Mouse (Mus musculus) MEL (cell line): Measurements from ENCODE around the gene Fgfr2. TPM values are rescaled to one million over a fixed set of nuclear protein-coding genes. Genes with fewer than 3 reads are reported as not detected.

ENCODE experiments used
- DNase-seq: peaks from one replicate; pipeline ENCODE4 v3.0.0; 2011; ENCODE audit warnings: low read depth, low spot score
- H3K27ac ChIP-seq: 2 replicates; pipeline ENCODE4 v1.5.1; 2012; ENCODE audit warnings: low read depth, mild to moderate bottlenecking, control low read depth, low read length, moderate library complexity; ENCODE audit not compliant: control insufficient read depth
- H3K27me3 ChIP-seq, 2 experiments: fragments of 150-350 bp in 1 of 2; sonication (generic) in 1 of 2; 2 replicates each; pipeline ENCODE4 v1.6.1; 2012; ENCODE audit warnings: low read length in 2 of 2, mild to moderate bottlenecking in 2 of 2, improper control_type of control experiment in 1 of 2, moderate library complexity in 1 of 2; ENCODE audit not compliant: insufficient read depth in 2 of 2, control insufficient read depth in 1 of 2
- H3K36me3 ChIP-seq, 2 experiments: 2 replicates each; pipeline ENCODE4 v1.6.1; 2012 to 2014; ENCODE audit warnings: low read length in 2 of 2, improper control_type of control experiment in 1 of 2, inconsistent platforms in 1 of 2, mild to moderate bottlenecking in 1 of 2; ENCODE audit not compliant: insufficient read depth in 2 of 2, control insufficient read depth in 1 of 2
- H3K4me1 ChIP-seq, 2 experiments: fragments of 150-350 bp in 1 of 2; sonication (generic) in 1 of 2; 2 replicates each; pipeline ENCODE4 v1.6.1; 2012; ENCODE audit warnings: low read length in 2 of 2, improper control_type of control experiment in 1 of 2, mild to moderate bottlenecking in 1 of 2; ENCODE audit not compliant: insufficient read depth in 2 of 2, control insufficient read depth in 1 of 2
- H3K4me3 ChIP-seq, 2 experiments: fragments of 150-350 bp in 1 of 2; sonication (generic) in 1 of 2; 2 replicates each; pipeline ENCODE4 v1.5.1; 2012; ENCODE audit warnings: low read depth in 2 of 2, low read length in 2 of 2, mild to moderate bottlenecking in 2 of 2, moderate library complexity in 2 of 2, control low read depth in 1 of 2, improper control_type of control experiment in 1 of 2; ENCODE audit not compliant: control insufficient read depth in 1 of 2, insufficient read depth in 1 of 2
- H3K79me2 ChIP-seq: 2 replicates; pipeline ENCODE4 v1.6.1; 2012; ENCODE audit warnings: mild to moderate bottlenecking, low read length, moderate library complexity; ENCODE audit not compliant: control insufficient read depth, poor library complexity, insufficient read depth
- H3K9ac ChIP-seq: 2 replicates; pipeline ENCODE4 v1.6.1; 2012; ENCODE audit warnings: low read depth, mild to moderate bottlenecking, control low read depth, low read length, moderate library complexity; ENCODE audit not compliant: control insufficient read depth, poor library complexity, severe bottlenecking
- H3K9me3 ChIP-seq: fragments of 150-350 bp; sonication (generic); replicated peaks from 2 replicates; pipeline ENCODE4 v1.6.1; 2012; ENCODE audit warnings: mild to moderate bottlenecking, low read length, improper control_type of control experiment, moderate library complexity; ENCODE audit not compliant: insufficient read depth
- CHD1 ChIP-seq: IDR thresholded peaks from 2 replicates; pipeline ENCODE4 v1.6.1; 2012; ENCODE audit warnings: low read depth, mild to moderate bottlenecking, inconsistent platforms, low read length, improper control_type of control experiment
- CHD2 ChIP-seq: IDR thresholded peaks from 2 replicates; pipeline ENCODE4 v1.6.1; 2011; ENCODE audit warnings: low read length, improper control_type of control experiment
- E2F4 ChIP-seq: IDR thresholded peaks from 2 replicates; pipeline ENCODE4 v1.6.1; 2011; ENCODE audit warnings: low read depth, low read length, improper control_type of control experiment, borderline replicate concordance
- ELF1 ChIP-seq: IDR thresholded peaks from 2 replicates; pipeline ENCODE4 v1.6.1; 2014; ENCODE audit warnings: low read depth, mild to moderate bottlenecking, inconsistent platforms, low read length, improper control_type of control experiment, moderate library complexity
- EP300 ChIP-seq, 2 experiments: IDR thresholded peaks; 2 replicates each; pipeline ENCODE4 v1.6.1; 2011; ENCODE audit warnings: improper control_type of control experiment in 2 of 2, low read length in 2 of 2, low read depth in 1 of 2, mild to moderate bottlenecking in 1 of 2
- ETS1 ChIP-seq: IDR thresholded peaks from 2 replicates; pipeline ENCODE4 v1.6.1; 2012; ENCODE audit warnings: low read depth, mild to moderate bottlenecking, inconsistent platforms, low read length, improper control_type of control experiment, moderate library complexity
- GABPA ChIP-seq: IDR thresholded peaks from 2 replicates; pipeline ENCODE4 v1.6.1; 2012; ENCODE audit warnings: low read depth, mild to moderate bottlenecking, inconsistent platforms, low read length, improper control_type of control experiment, moderate library complexity
- MAFK ChIP-seq: IDR thresholded peaks from 2 replicates; pipeline ENCODE4 v1.6.1; 2011; ENCODE audit warnings: low read depth, mild to moderate bottlenecking, low read length, improper control_type of control experiment, borderline replicate concordance
- MAX ChIP-seq: IDR thresholded peaks from 2 replicates; pipeline ENCODE4 v1.6.1; 2011; ENCODE audit warnings: low read length, improper control_type of control experiment
- MAZ ChIP-seq: IDR thresholded peaks from 2 replicates; pipeline ENCODE4 v1.6.1; 2012; ENCODE audit warnings: low read depth, mild to moderate bottlenecking, inconsistent platforms, low read length, improper control_type of control experiment
- MEF2A ChIP-seq: IDR thresholded peaks from 2 replicates; pipeline ENCODE4 v1.6.1; 2014; ENCODE audit warnings: low read depth, mild to moderate bottlenecking, inconsistent platforms, low read length, improper control_type of control experiment; ENCODE audit not compliant: poor library complexity, insufficient replicate concordance, severe bottlenecking; ENCODE audit errors: extremely low read depth
- MYB ChIP-seq: IDR thresholded peaks from 2 replicates; pipeline ENCODE4 v1.6.1; 2011; ENCODE audit warnings: mild to moderate bottlenecking, low read depth, low read length, improper control_type of control experiment
- NELFE ChIP-seq: IDR thresholded peaks from 2 replicates; pipeline ENCODE4 v1.6.1; 2011; ENCODE audit warnings: low read depth, low read length, improper control_type of control experiment
- POLR2AphosphoS2 ChIP-seq: IDR thresholded peaks from 2 replicates; pipeline ENCODE4 v1.6.1; 2011; ENCODE audit warnings: low read length, improper control_type of control experiment
- POLR2AphosphoS5 ChIP-seq: IDR thresholded peaks from 2 replicates; pipeline ENCODE4 v1.6.1; 2012; ENCODE audit warnings: low read depth, borderline replicate concordance, mild to moderate bottlenecking, inconsistent platforms, low read length, moderate library complexity, mixed read lengths
- RAD21 ChIP-seq: IDR thresholded peaks from 2 replicates; pipeline ENCODE4 v1.6.1; 2011; ENCODE audit warnings: mild to moderate bottlenecking, low read depth, low read length, improper control_type of control experiment
- RCOR1 ChIP-seq: IDR thresholded peaks from 2 replicates; pipeline ENCODE4 v1.6.1; 2012; ENCODE audit warnings: low read depth, mild to moderate bottlenecking, inconsistent platforms, low read length, improper control_type of control experiment
- SIN3A ChIP-seq: IDR thresholded peaks from 2 replicates; pipeline ENCODE4 v1.6.1; 2012; ENCODE audit warnings: low read length, improper control_type of control experiment, inconsistent platforms
- SMC3 ChIP-seq: IDR thresholded peaks from 2 replicates; pipeline ENCODE4 v1.6.1; 2011; ENCODE audit warnings: low read depth, low read length, improper control_type of control experiment
- TCF12 ChIP-seq: IDR thresholded peaks from 2 replicates; pipeline ENCODE4 v1.6.1; 2014; ENCODE audit warnings: low read depth, mild to moderate bottlenecking, inconsistent platforms, low read length, improper control_type of control experiment, moderate library complexity
- UBTF ChIP-seq: IDR thresholded peaks from 2 replicates; pipeline ENCODE4 v1.6.1; 2012; ENCODE audit warnings: low read depth, mild to moderate bottlenecking, inconsistent platforms, low read length, improper control_type of control experiment, moderate library complexity, borderline replicate concordance; ENCODE audit not compliant: insufficient read depth
- USF1 ChIP-seq: IDR thresholded peaks from 2 replicates; pipeline ENCODE4 v1.6.1; 2014; ENCODE audit warnings: low read depth, mild to moderate bottlenecking, inconsistent platforms, low read length, improper control_type of control experiment, moderate library complexity
- USF2 ChIP-seq, 2 experiments: IDR thresholded peaks; 2 replicates each; pipeline ENCODE4 v1.6.1; 2011 to 2012; ENCODE audit warnings: improper control_type of control experiment in 2 of 2, low read length in 2 of 2, borderline replicate concordance in 1 of 2, inconsistent platforms in 1 of 2, low read depth in 1 of 2, mild to moderate bottlenecking in 1 of 2; ENCODE audit not compliant: insufficient read depth in 1 of 2
- ZC3H11A ChIP-seq: IDR thresholded peaks from 2 replicates; pipeline ENCODE4 v1.6.1; 2012; ENCODE audit warnings: low read depth, mild to moderate bottlenecking, inconsistent platforms, low read length, improper control_type of control experiment
- ZKSCAN1 ChIP-seq: IDR thresholded peaks from 2 replicates; pipeline ENCODE4 v1.6.1; 2012; ENCODE audit warnings: low read depth, mild to moderate bottlenecking, inconsistent platforms, low read length, improper control_type of control experiment, moderate library complexity
- ZMIZ1 ChIP-seq: IDR thresholded peaks from 2 replicates; pipeline ENCODE4 v1.6.1; 2012; ENCODE audit warnings: low read depth, mild to moderate bottlenecking, inconsistent platforms, low read length, improper control_type of control experiment, moderate library complexity
- ZNF384 ChIP-seq: IDR thresholded peaks from 2 replicates; pipeline ENCODE4 v1.6.1; 2012; ENCODE audit warnings: low read depth, mild to moderate bottlenecking, inconsistent platforms, low read length, improper control_type of control experiment
- polyA plus RNA-seq, 2 experiments: library from polyadenylated mRNA; stranded (reverse) in 1 of 2; unstranded in 1 of 2; fragments of >175 nt in 1 of 2; fragments of >200 nt in 1 of 2; gene quantifications; 2 replicates each; pipeline versions ENCODE4 v1.2.1 to v1.2.4; 2012; ENCODE audit warnings: low replicate concordance in 2 of 2, low read depth in 1 of 2; ENCODE audit not compliant: insufficient read length in 2 of 2, insufficient read depth in 1 of 2, missing spikeins in 1 of 2
- total RNA-seq: library from RNA; depleted of rRNA; stranded (reverse); fragments of 300-350 nt; gene quantifications from 2 replicates; pipeline ENCODE4 v1.2.3, GENCODE M21; 2012

Fgfr2 gene
- total and polyA plus RNA-seq, 3 experiments = not detected

DNA sequence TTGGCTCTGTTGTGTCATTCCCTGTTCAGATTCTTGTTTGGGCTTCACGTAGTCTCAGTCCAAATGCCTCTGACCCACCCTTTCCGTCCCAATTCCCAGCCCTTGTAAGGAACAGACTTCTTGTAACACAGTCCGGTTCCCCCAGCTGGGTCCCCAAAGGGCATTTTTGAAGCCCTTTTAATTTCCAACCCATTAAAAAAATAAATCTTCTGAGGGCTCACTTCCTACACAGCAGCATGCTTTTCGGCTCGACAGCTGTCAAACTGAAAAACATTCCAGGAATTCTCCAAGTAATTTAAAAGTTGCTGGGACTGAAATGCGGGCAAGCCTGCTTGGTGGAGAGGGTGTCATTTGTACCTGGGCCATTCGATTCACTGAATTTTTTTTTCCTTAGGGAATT lies 1474.9 kb downstream of the Fgfr2 start:
- TF ChIP-seq MYB (no peak), ELF1 (no peak), TCF12 (no peak), CHD2 (no peak), POLR2AphosphoS2 (no peak), NELFE (no peak), USF1 (no peak), E2F4 (no peak), MAZ (no peak), MAFK (no peak), MEF2A (no peak), RCOR1 (no peak), GABPA (no peak), ZMIZ1 (no peak)
- no peaks in the 10 kb centered on the region for H3K36me3 ChIP-seq
- no peaks in the 10 kb centered on the region for H3K9me3 ChIP-seq
- H3K27ac ChIP-seq = no peak overlapping the region
- DNase-seq = no peak
- H3K27me3 ChIP-seq = no peaks in the 10 kb centered on the region
- H3K4me3 ChIP-seq = no peak overlapping the region
- H3K79me2 ChIP-seq = no peaks in the 10 kb centered on the region
- H3K9ac ChIP-seq = no peak overlapping the region
- no peaks in the 10 kb centered on the region for H3K4me1 ChIP-seq

DNA sequence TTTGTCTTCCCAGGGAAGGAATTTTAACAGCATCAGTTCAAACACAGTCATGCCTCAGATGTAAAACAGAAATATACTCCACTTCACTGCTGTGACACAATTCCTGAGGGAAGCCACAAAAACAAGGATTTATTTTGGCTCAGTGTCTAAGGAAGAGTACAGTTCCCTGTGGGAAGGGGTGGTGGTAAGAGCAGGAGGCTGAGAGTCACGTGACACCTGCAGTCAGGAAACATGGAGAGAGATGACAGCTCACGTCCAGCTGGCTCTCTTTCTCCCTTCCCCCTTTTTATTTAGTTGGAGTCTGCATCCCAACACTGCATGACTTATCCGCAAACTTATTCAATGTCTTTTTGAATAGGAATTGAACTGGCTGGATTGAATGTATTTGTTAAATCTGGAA lies 1475.6 kb downstream of the Fgfr2 start:
- no peaks in the 10 kb centered on the region for H3K36me3 ChIP-seq
- no peaks in the 10 kb centered on the region for H3K79me2 ChIP-seq
- no peaks in the 10 kb centered on the region for H3K4me1 ChIP-seq
- no peak overlapping the region for H3K4me3 ChIP-seq
- DNase-seq = no peak
- TF ChIP-seq CHD1 (no peak), E2F4 (no peak), MAX (no peak), SMC3 (no peak), GABPA (no peak), EP300 (IDR thresholded peaks at IDR 0.05; ENCODE audit: low read depth in 1 of 2, low read length in 2 of 2) (no peak), RCOR1 (no peak), ZNF384 (no peak), MYB (no peak), UBTF (no peak), ETS1 (no peak), RAD21 (no peak), POLR2AphosphoS5 (no peak), ZC3H11A (no peak), USF2 (IDR thresholded peaks at IDR 0.05; ENCODE audit: borderline replicate concordance in 1 of 2, insufficient read depth in 1 of 2, low read depth in 1 of 2, low read length in 2 of 2) (no peak), ZKSCAN1 (no peak), SIN3A (no peak)
- TF ChIP-seq, all 39 proteins: peak for 0
- Histone ChIP-seq H3K9ac (no peak overlapping the region), H3K27me3 (no peaks in the 10 kb centered on the region), H3K27ac (no peak overlapping the region), H3K9me3 (no peaks in the 10 kb centered on the region)
